Mouse (Mus musculus): ENCODE data around the gene Tprg. TPM values are rescaled to one million over a fixed set of nuclear protein-coding genes. Genes with fewer than 3 reads are reported as not detected.
A peak's percentile ranks its signal among the peaks of the same experiment; 100 is the strongest.

The Tprg gene
- polyA plus RNA-seq, 1 experiment from 2014 or later = 0.23 TPM

- Histone ChIP-seq H3K36me3 (ENCODE audit: control insufficient read depth, insufficient read depth, low read length) (no peaks in the 10 kb centered on the region), H3K4me2 (ENCODE audit: low read depth, severe bottlenecking) (no peak overlapping the region), H3K27me3 (ENCODE audit: control insufficient read depth, insufficient read depth, low read length) (no peaks in the 10 kb centered on the region), H3K9me3 (ENCODE audit: control insufficient read depth, low read length) (no peaks in the 10 kb centered on the region), H3K4me1 (ENCODE audit: control insufficient read depth, insufficient read depth, low read length) (no peaks in the 10 kb centered on the region), H3K27ac (replicated peaks; ENCODE audit: low read depth, low read length) (no peak overlapping the region), H3K4me3 (ENCODE audit: low read depth, low read length) (no peak overlapping the region), H3K9ac (ENCODE audit: low read length) (no peak overlapping the region)
- DNase-seq (ENCODE audit: low spot score) (no peak), ATAC-seq (ENCODE audit: insufficient number of reproducible peaks, low FRiP score, low TSS enrichment, low read depth) (no peak)
- 53% methylated on average over 7 of the region's 7 CpGs for WGBS
Measured at GRCm38 (mm10) chr16:25367834-25368233, 81.2 kb downstream of the Tprg start.

GRCm38 (mm10) chr16:25369984-25370412 lies 83.4 kb downstream of the Tprg start:
- Histone ChIP-seq H3K4me2 (ENCODE audit: low read depth, severe bottlenecking) (no peak overlapping the region), H3K4me3 (ENCODE audit: low read depth, low read length) (no peak overlapping the region), H3K27me3 (ENCODE audit: control insufficient read depth, insufficient read depth, low read length) (no peaks in the 10 kb centered on the region), H3K9ac (ENCODE audit: low read length) (no peak overlapping the region), H3K9me3 (ENCODE audit: control insufficient read depth, low read length) (no peaks in the 10 kb centered on the region), H3K27ac (replicated peaks; ENCODE audit: low read depth, low read length) (no peak overlapping the region), H3K4me1 (ENCODE audit: control insufficient read depth, insufficient read depth, low read length) (no peaks in the 10 kb centered on the region), H3K36me3 (ENCODE audit: control insufficient read depth, insufficient read depth, low read length) (no peaks in the 10 kb centered on the region)
- no peak for ATAC-seq (ENCODE audit: insufficient number of reproducible peaks, low FRiP score, low TSS enrichment, low read depth)
- no peak for DNase-seq (ENCODE audit: low spot score)
- WGBS = 16% methylated on average over 5 of the region's 5 CpGs

- no peak for DNase-seq (ENCODE audit: low spot score)
- Histone ChIP-seq H3K4me1 (ENCODE audit: control insufficient read depth, insufficient read depth, low read length) (no peaks in the 10 kb centered on the region), H3K27ac (replicated peaks; ENCODE audit: low read depth, low read length) (no peak overlapping the region), H3K36me3 (ENCODE audit: control insufficient read depth, insufficient read depth, low read length) (no peaks in the 10 kb centered on the region), H3K4me3 (ENCODE audit: low read depth, low read length) (no peak overlapping the region), H3K9ac (ENCODE audit: low read length) (no peak overlapping the region), H3K4me2 (ENCODE audit: low read depth, severe bottlenecking) (no peak overlapping the region), H3K27me3 (ENCODE audit: control insufficient read depth, insufficient read depth, low read length) (no peaks in the 10 kb centered on the region), H3K9me3 (ENCODE audit: control insufficient read depth, low read length) (no peaks in the 10 kb centered on the region)
- WGBS = 94% methylated on average over 4 of the region's 4 CpGs
- ATAC-seq (ENCODE audit: insufficient number of reproducible peaks, low FRiP score, low TSS enrichment, low read depth) = no peak
Measured at GRCm38 (mm10) chr16:25374121-25374520, 87.5 kb downstream of the Tprg start.

- WGBS = 64% methylated on average over 5 of the region's 5 CpGs
- Histone ChIP-seq H3K27ac (replicated peaks; ENCODE audit: low read depth, low read length) (no peak overlapping the region), H3K9ac (ENCODE audit: low read length) (no peak overlapping the region), H3K4me2 (ENCODE audit: low read depth, severe bottlenecking) (no peak overlapping the region), H3K4me1 (ENCODE audit: control insufficient read depth, insufficient read depth, low read length) (no peaks in the 10 kb centered on the region), H3K9me3 (ENCODE audit: control insufficient read depth, low read length) (no peaks in the 10 kb centered on the region), H3K4me3 (ENCODE audit: low read depth, low read length) (no peak overlapping the region), H3K27me3 (ENCODE audit: control insufficient read depth, insufficient read depth, low read length) (no peaks in the 10 kb centered on the region), H3K36me3 (ENCODE audit: control insufficient read depth, insufficient read depth, low read length) (no peaks in the 10 kb centered on the region)
- ATAC-seq (ENCODE audit: insufficient number of reproducible peaks, low FRiP score, low TSS enrichment, low read depth) (no peak), DNase-seq (ENCODE audit: low spot score) (peak; percentile 35)
Measured at GRCm38 (mm10) chr16:25374775-25375174, 88.2 kb downstream of the Tprg start.

GRCm38 (mm10) chr16:25376720-25377373 lies 90.2 kb downstream of the Tprg start:
- no peak overlapping the region for H3K27ac ChIP-seq (replicated peaks; ENCODE audit: low read depth, low read length)
- H3K4me1 ChIP-seq (ENCODE audit: control insufficient read depth, insufficient read depth, low read length) = no peaks in the 10 kb centered on the region
- DNase-seq (ENCODE audit: low spot score) (peak; percentile 86), ATAC-seq (ENCODE audit: insufficient number of reproducible peaks, low FRiP score, low TSS enrichment, low read depth) (no peak)
- 46% methylated on average over 14 of the region's 14 CpGs for WGBS
- no peaks in the 10 kb centered on the region for H3K36me3 ChIP-seq (ENCODE audit: control insufficient read depth, insufficient read depth, low read length)
- no peak overlapping the region for H3K4me2 ChIP-seq (ENCODE audit: low read depth, severe bottlenecking)
- H3K9ac ChIP-seq (ENCODE audit: low read length) = no peak overlapping the region
- no peak overlapping the region for H3K4me3 ChIP-seq (ENCODE audit: low read depth, low read length)
- no peaks in the 10 kb centered on the region for H3K27me3 ChIP-seq (ENCODE audit: control insufficient read depth, insufficient read depth, low read length)
- no peaks in the 10 kb centered on the region for H3K9me3 ChIP-seq (ENCODE audit: control insufficient read depth, low read length)

- Histone ChIP-seq H3K27ac (replicated peaks; ENCODE audit: low read depth, low read length) (no peak overlapping the region), H3K9ac (ENCODE audit: low read length) (no peak overlapping the region), H3K4me3 (ENCODE audit: low read depth, low read length) (no peak overlapping the region), H3K36me3 (ENCODE audit: control insufficient read depth, insufficient read depth, low read length) (no peaks in the 10 kb centered on the region), H3K4me1 (ENCODE audit: control insufficient read depth, insufficient read depth, low read length) (no peaks in the 10 kb centered on the region), H3K9me3 (ENCODE audit: control insufficient read depth, low read length) (no peaks in the 10 kb centered on the region), H3K27me3 (ENCODE audit: control insufficient read depth, insufficient read depth, low read length) (no peaks in the 10 kb centered on the region), H3K4me2 (ENCODE audit: low read depth, severe bottlenecking) (no peak overlapping the region)
- ATAC-seq (ENCODE audit: insufficient number of reproducible peaks, low FRiP score, low TSS enrichment, low read depth) (no peak), DNase-seq (ENCODE audit: low spot score) (no peak)
- WGBS = 85% methylated on average over 4 of the region's 4 CpGs
Measured at GRCm38 (mm10) chr16:25377695-25378094, 91.1 kb downstream of the Tprg start.

- H3K27me3 ChIP-seq (ENCODE audit: control insufficient read depth, insufficient read depth, low read length) = no peaks in the 10 kb centered on the region
- 72% methylated on average over 6 of the region's 6 CpGs for WGBS
- no peak overlapping the region for H3K4me2 ChIP-seq (ENCODE audit: low read depth, severe bottlenecking)
- H3K9me3 ChIP-seq (ENCODE audit: control insufficient read depth, low read length) = no peaks in the 10 kb centered on the region
- no peak overlapping the region for H3K27ac ChIP-seq (replicated peaks; ENCODE audit: low read depth, low read length)
- no peaks in the 10 kb centered on the region for H3K4me1 ChIP-seq (ENCODE audit: control insufficient read depth, insufficient read depth, low read length)
- ATAC-seq (ENCODE audit: insufficient number of reproducible peaks, low FRiP score, low TSS enrichment, low read depth) (no peak), DNase-seq (ENCODE audit: low spot score) (no peak)
- H3K9ac ChIP-seq (ENCODE audit: low read length) = no peak overlapping the region
- H3K36me3 ChIP-seq (ENCODE audit: control insufficient read depth, insufficient read depth, low read length) = no peaks in the 10 kb centered on the region
- H3K4me3 ChIP-seq (ENCODE audit: low read depth, low read length) = no peak overlapping the region
Measured at GRCm38 (mm10) chr16:25385498-25386192, 99.0 kb downstream of the Tprg start.

- no peak for ATAC-seq (ENCODE audit: insufficient number of reproducible peaks, low FRiP score, low TSS enrichment, low read depth)
Measured at GRCm38 (mm10) chr16:25394676-25395075, 108.1 kb downstream of the Tprg start.

More at GRCm38 (mm10) chr16:25394676-25395075, 108.1 kb downstream of the Tprg start:
- Histone ChIP-seq H3K4me2 (ENCODE audit: low read depth, severe bottlenecking) (no peak overlapping the region), H3K4me1 (ENCODE audit: control insufficient read depth, insufficient read depth, low read length) (no peaks in the 10 kb centered on the region), H3K4me3 (ENCODE audit: low read depth, low read length) (no peak overlapping the region), H3K27me3 (ENCODE audit: control insufficient read depth, insufficient read depth, low read length) (no peaks in the 10 kb centered on the region), H3K9ac (ENCODE audit: low read length) (no peak overlapping the region), H3K27ac (replicated peaks; ENCODE audit: low read depth, low read length) (no peak overlapping the region), H3K36me3 (ENCODE audit: control insufficient read depth, insufficient read depth, low read length) (no peaks in the 10 kb centered on the region), H3K9me3 (ENCODE audit: control insufficient read depth, low read length) (no peaks in the 10 kb centered on the region)
- 96% methylated on average over 1 of the region's 1 CpGs for WGBS
- no peak for DNase-seq (ENCODE audit: low spot score)
